Mouse (Mus musculus): Measurements from ENCODE around the gene Trim14. TPM values are rescaled to one million over a fixed set of nuclear protein-coding genes. Genes with fewer than 3 reads are reported as not detected.
A peak's percentile ranks its signal among the peaks of the same experiment; 100 is the strongest.

Trim14 gene
- polyA plus RNA-seq, 1 experiment from 2014 or later: 0.94 TPM

- Histone ChIP-seq H3K27me3 (ENCODE audit: insufficient read depth, poor library complexity, severe bottlenecking) (no peaks in the 10 kb centered on the region), H3K36me3 (peaks cover 5% of the 10 kb centered on the region; the same call in 1 of the 2 replicates), H3K27ac (peak within 1 kb of the TSS; percentile 100), H3K4me3 (peak within 1 kb of the TSS; percentile 89), H3K4me1 (replicated peaks) (peaks cover 53% of the 10 kb centered on the region), H3K9me3 (no peaks in the 10 kb centered on the region)
- WGBS: under 1% methylated on average over 61 of the region's 66 CpGs
- peak; percentile 90 for DNase-seq (ENCODE audit: low spot score)
Observed at GRCm38 (mm10) chr4:46450519-46451131, 85.3 kb downstream of the Trim14 start, which contains the start of gene Anp32b. TSS of gene Anp32b (plus strand) at chr4:46450902.

GRCm38 (mm10) chr4:46450020-46450518 is 85.9 kb downstream of the Trim14 start:
- no peak for DNase-seq (ENCODE audit: low spot score)

GRCm38 (mm10) chr4:46448886-46449285 is 87.1 kb downstream of the Trim14 start:
- Histone ChIP-seq H3K9me3 (no peaks in the 10 kb centered on the region), H3K4me3 (no peak overlapping the region), H3K36me3 (peaks cover 5% of the 10 kb centered on the region; the same call in 1 of the 2 replicates), H3K4me1 (replicated peaks) (peaks cover 39% of the 10 kb centered on the region), H3K27ac (peak overlapping the region; percentile 50; the same call in 1 of the 2 replicates), H3K27me3 (ENCODE audit: insufficient read depth, poor library complexity, severe bottlenecking) (no peaks in the 10 kb centered on the region)
- 45% methylated on average over 6 of the region's 6 CpGs for WGBS
- peak; percentile 17 for DNase-seq (ENCODE audit: low spot score)

More at GRCm38 (mm10) chr4:46450020-46450518, 85.9 kb downstream of the Trim14 start:
- peak overlapping the region; percentile 100 for H3K27ac ChIP-seq
- H3K4me1 ChIP-seq (replicated peaks): peaks cover 48% of the 10 kb centered on the region
- H3K27me3 ChIP-seq (ENCODE audit: insufficient read depth, poor library complexity, severe bottlenecking): no peaks in the 10 kb centered on the region
- H3K9me3 ChIP-seq: no peaks in the 10 kb centered on the region
- peak overlapping the region; percentile 89 for H3K4me3 ChIP-seq
- 37% methylated on average over 7 of the region's 7 CpGs for WGBS
- H3K36me3 ChIP-seq: peaks cover 5% of the 10 kb centered on the region; the same call in 1 of the 2 replicates

DNA sequence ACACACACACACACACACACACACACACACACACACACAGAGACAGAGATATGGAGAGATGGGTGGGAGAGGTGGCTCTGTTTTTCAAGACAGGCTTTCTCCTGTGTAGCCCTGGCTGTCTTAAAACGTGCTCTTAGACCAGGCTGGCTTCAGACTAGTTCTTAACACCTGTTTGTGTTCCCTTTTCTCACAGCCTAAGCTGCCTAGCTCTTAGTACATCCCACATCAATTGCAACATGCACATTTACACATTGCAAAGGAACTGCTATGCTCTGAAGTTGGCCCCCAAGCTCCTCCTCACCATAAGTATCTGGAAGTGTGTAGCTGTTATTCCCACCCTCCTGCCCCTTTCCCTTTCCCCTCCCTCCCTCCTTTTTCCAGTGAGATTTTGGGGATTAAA is 88.5 kb downstream of the Trim14 start:
- Histone ChIP-seq H3K27me3 (ENCODE audit: insufficient read depth, poor library complexity, severe bottlenecking) (no peaks in the 10 kb centered on the region), H3K36me3 (no peaks in the 10 kb centered on the region), H3K4me1 (replicated peaks) (peaks cover 29% of the 10 kb centered on the region), H3K9me3 (no peaks in the 10 kb centered on the region), H3K4me3 (no peak overlapping the region), H3K27ac (0 out of 2 replicates have a peak overlapping the region, but pooled peaks have one; percentile 12)
- WGBS: 70% methylated on average over 1 of the region's 1 CpGs
- DNase-seq (ENCODE audit: low spot score): no peak

DNA sequence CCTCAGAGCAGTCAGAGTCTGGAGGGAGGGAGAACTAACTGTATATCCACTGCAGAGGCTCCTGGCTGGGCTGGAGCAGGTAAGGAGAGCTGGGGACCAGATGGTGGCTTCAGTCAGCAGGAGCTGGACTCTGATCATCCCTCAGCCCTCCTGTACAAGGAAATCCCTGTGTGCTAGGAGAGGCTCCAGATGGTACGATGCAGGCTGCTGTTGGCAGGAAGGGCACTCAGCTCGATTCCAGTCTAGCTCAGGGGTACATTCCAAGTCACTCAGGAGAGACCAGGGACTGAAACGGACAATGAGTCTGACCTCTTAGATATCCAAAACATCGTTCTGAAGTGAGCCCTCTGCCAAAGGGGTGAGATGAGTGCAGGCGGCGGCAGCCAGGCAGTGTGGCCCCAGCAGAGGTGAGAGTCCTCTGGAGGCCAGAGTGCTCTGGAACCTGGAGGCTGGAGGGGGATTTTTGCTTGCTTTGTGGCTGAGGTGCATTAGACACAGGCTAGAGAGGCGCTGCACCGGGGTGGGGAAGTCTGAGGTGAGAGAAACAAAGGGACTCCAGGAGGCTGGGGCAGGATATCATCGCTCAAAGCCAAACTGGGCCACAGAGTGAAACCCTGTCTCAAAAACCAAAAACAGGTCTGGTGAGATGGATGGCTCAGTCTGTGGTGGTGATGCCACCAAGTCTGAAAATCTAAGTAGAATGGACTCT is 90.5 kb downstream of the Trim14 start:
- DNase-seq (ENCODE audit: low spot score): no peak
- Histone ChIP-seq H3K36me3 (no peaks in the 10 kb centered on the region), H3K9me3 (no peaks in the 10 kb centered on the region), H3K4me3 (no peak overlapping the region), H3K27me3 (ENCODE audit: insufficient read depth, poor library complexity, severe bottlenecking) (no peaks in the 10 kb centered on the region), H3K4me1 (replicated peaks) (peaks cover 24% of the 10 kb centered on the region), H3K27ac (0 out of 2 replicates have a peak overlapping the region, but pooled peaks have one; percentile 17)
- WGBS: 46% methylated on average over 9 of the region's 9 CpGs

Other genes with a start within 250 kb of the Trim14 start
- 0.27 and 0.60 TPM in 2 replicates for gene Foxe1, start 192.5 kb downstream of the Trim14 start, polyA plus RNA-seq (2016; fragmentation: Nextera tagmentation; extraction: Ambion mirVana)
- gene Trmo, start 146.7 kb downstream of the Trim14 start, polyA plus RNA-seq (2016; fragmentation: Nextera tagmentation; extraction: Ambion mirVana): 10.4 and 11.9 TPM in 2 replicates
- 13.2 and 14.3 TPM in 2 replicates for gene Hemgn, start 122.6 kb downstream of the Trim14 start, polyA plus RNA-seq (2016; fragmentation: Nextera tagmentation; extraction: Ambion mirVana)
- gene Anp32b, start 85.2 kb downstream of the Trim14 start, polyA plus RNA-seq (2016; fragmentation: Nextera tagmentation; extraction: Ambion mirVana): 250 and 377 TPM in 2 replicates
- gene Nans, start 46.9 kb downstream of the Trim14 start, polyA plus RNA-seq (2016; fragmentation: Nextera tagmentation; extraction: Ambion mirVana): 79.1 and 80.5 TPM in 2 replicates
- 5.9 and 10.8 TPM in 2 replicates for gene Coro2a, start 66.1 kb upstream of the Trim14 start, polyA plus RNA-seq (2016; fragmentation: Nextera tagmentation; extraction: Ambion mirVana)
- gene Tbc1d2, start 114.1 kb upstream of the Trim14 start, polyA plus RNA-seq (2016; fragmentation: Nextera tagmentation; extraction: Ambion mirVana): 1.2 and 2.0 TPM in 2 replicates